Mouse (Mus musculus): ENCODE measurements around the gene Gm13199.

Gm13199 gene

GRCm38 (mm10) chr2:5822449-5822848 is 40.3 kb downstream of the Gm13199 start:
- no peak for DNase-seq (ENCODE audit: low spot score in 2 of 2)

GRCm38 (mm10) chr2:5821264-5821663 is 41.5 kb downstream of the Gm13199 start:
- DNase-seq (ENCODE audit: low spot score in 2 of 2) = no peak

Measured in spleen, postnatal 10 days (tissue).